Mouse (Mus musculus): ENCODE results near the gene Vmn1r149. TPM values are rescaled to one million over a fixed set of nuclear protein-coding genes. Genes with fewer than 3 reads are reported as not detected.
"Not testable (repeated sequence)": the region's sequence is repeated elsewhere in the genome, so short reads cannot be mapped to it uniquely, and the experiment has no call there.

Gene Vmn1r149
- total RNA-seq (2021) = not detected

DNA sequence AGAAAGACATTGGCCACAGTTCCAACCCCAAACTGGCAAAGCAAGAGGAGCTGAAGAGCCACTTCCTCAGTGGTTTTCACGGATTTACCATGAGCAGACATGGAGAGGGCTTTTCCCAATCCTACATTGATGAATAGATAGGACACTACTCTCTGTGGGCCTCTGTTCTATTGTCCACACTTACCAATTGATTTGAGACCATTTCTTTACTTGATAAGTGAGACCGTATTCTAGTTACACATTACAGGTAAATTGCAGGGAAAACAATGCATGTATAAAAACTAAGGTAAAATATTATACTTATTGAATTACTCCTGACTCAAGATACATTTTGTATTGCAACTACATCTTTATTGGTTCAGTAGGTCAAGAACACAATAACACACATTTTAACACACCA is at the start of gene Vmn1r149:
Gene Vmn1r149, minus strand, starts transcription at position 101 of the 400 bp plus-strand sequence.
- DNase-seq; intact Hi-C loops (cut with DNase I): not testable (repeated sequence)

DNA sequence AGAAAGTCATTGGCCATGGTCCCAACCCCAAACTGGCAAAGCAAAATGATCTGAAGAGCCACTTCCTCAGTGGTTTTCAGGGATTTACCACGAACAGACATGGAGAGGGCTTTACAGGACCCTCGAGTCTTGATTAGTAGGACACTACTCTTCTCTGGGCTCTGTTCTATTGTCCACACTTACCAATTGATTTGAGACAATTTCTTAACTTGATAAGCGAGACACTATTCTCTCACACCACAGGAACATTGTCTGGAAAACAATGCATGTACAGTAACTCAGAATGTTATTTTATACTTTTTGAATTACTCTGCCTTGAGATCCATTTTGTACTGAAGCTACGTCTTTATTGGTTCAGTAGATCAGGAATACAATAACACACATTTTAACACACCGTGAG is 25.9 kb upstream of the Vmn1r149 start, which contains the start of gene Gm10665:
Gene Gm10665, minus strand, starts transcription at position 101 of the 400 bp plus-strand sequence.
- DNase-seq; intact Hi-C loops (cut with DNase I): not testable (repeated sequence)

DNA sequence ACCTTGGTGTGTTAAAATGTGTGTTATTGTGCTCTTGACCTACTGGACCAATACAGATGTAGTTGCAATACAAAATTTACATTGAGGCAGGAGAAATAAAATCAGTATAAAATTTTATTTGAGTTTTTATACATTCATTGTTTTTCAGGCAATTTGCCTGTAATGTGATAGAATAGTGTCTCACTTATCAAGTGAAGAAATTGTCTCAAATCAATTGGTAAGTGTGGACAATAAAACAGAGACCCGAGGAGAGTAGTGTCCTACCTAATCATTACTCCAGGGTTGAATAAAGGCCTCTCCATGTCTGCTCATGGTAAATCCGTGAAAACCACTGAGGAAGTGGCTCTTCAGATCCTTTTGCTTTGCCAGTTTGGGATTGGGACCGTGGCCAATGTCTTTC is 24.7 kb downstream of the Vmn1r149 start, which contains the start of gene Vmn1r148:
Gene Vmn1r148, plus strand, starts transcription at position 301 of the 400 bp plus-strand sequence.
- DNase-seq; intact Hi-C loops (cut with DNase I): not testable (repeated sequence)

Other genes with a start within 250 kb of the Vmn1r149 start
- not detected for gene Vmn1r143, start 248.9 kb downstream of the Vmn1r149 start, total RNA-seq (2021)
- gene Gm8653, start 237.0 kb downstream of the Vmn1r149 start, total RNA-seq (2021) = not detected
- gene Gm8453, start 208.7 kb downstream of the Vmn1r149 start, total RNA-seq (2021) = not detected
- not detected for gene Gm4187, start 108.5 kb downstream of the Vmn1r149 start, total RNA-seq (2021)
- gene Gm8660, start 67.2 kb downstream of the Vmn1r149 start, total RNA-seq (2021) = not detected
- gene Vmn1r148, start 24.6 kb downstream of the Vmn1r149 start, total RNA-seq (2021) = not detected
- not detected for gene Gm10665, start 25.8 kb upstream of the Vmn1r149 start, total RNA-seq (2021)
- gene Vmn1r151, start 61.4 kb upstream of the Vmn1r149 start, total RNA-seq (2021) = not detected
- gene Vmn1r152, start 84.7 kb upstream of the Vmn1r149 start, total RNA-seq (2021) = not detected
- gene Gm8677, start 96.7 kb upstream of the Vmn1r149 start, total RNA-seq (2021) = not detected
- not detected for gene Gm4201, start 127.1 kb upstream of the Vmn1r149 start, total RNA-seq (2021)
- gene Gm4565, start 149.9 kb upstream of the Vmn1r149 start, total RNA-seq (2021) = not detected
- not detected for gene Vmn1r155, start 219.8 kb upstream of the Vmn1r149 start, total RNA-seq (2021)

All from left cerebral cortex, postnatal 4 days (tissue).